Mouse (Mus musculus) kidney, embryonic 15.5 days (tissue): ENCODE measurements around the gene Mylk3. TPM values are rescaled to one million over a fixed set of nuclear protein-coding genes. Genes with fewer than 3 reads are reported as not detected.

ENCODE experiments used
- ATAC-seq: fragments of 200-750 bp; cut with Nextera tagmentation; replicated peaks from 2 replicates; pipeline ENCODE4 v1.8.0; 2017; ENCODE audit warnings: moderate TSS enrichment; ENCODE audit not compliant: low FRiP score
- H3K27ac ChIP-seq: fragments of 300-500 bp; sonication (generic); 2 replicates; pipeline ENCODE4 v1.5.1; 2015; ENCODE audit warnings: mild to moderate bottlenecking, inconsistent platforms
- H3K27me3 ChIP-seq: fragments of 300-500 bp; sonication (generic); 2 replicates; pipeline ENCODE4 v1.6.1; 2015; ENCODE audit warnings: inconsistent platforms
- H3K36me3 ChIP-seq: fragments of 300-500 bp; sonication (generic); 2 replicates; pipeline ENCODE4 v1.6.1; 2015; ENCODE audit warnings: inconsistent platforms
- H3K4me1 ChIP-seq: fragments of 300-500 bp; sonication (generic); 2 replicates; pipeline ENCODE4 v1.6.1; 2015; ENCODE audit warnings: inconsistent platforms
- H3K4me2 ChIP-seq: fragments of 300-500 bp; sonication (generic); 2 replicates; pipeline ENCODE4 v1.6.1; 2015; ENCODE audit warnings: moderate library complexity, mild to moderate bottlenecking, inconsistent platforms
- H3K4me3 ChIP-seq: fragments of 300-500 bp; sonication (generic); replicated peaks from 2 replicates; pipeline ENCODE4 v1.5.1; 2015; ENCODE audit warnings: mild to moderate bottlenecking, inconsistent platforms
- H3K9ac ChIP-seq: fragments of 300-500 bp; sonication (generic); 2 replicates; pipeline ENCODE4 v1.6.1; 2015; ENCODE audit warnings: mild to moderate bottlenecking, inconsistent platforms
- H3K9me3 ChIP-seq: fragments of 300-500 bp; sonication (generic); replicated peaks from 2 replicates; pipeline ENCODE4 v1.6.1; 2016; ENCODE audit warnings: inconsistent platforms
- WGBS: fragments of 180-500 bp; shearing (Covaris S2); methylation state at CpG from one replicate; pipeline ENCODE4 v1.1.7; 2015; ENCODE audit warnings: mixed read lengths; 5-methylcytosine and 5-hydroxymethylcytosine counted together
- polyA plus RNA-seq: library from polyadenylated mRNA; unstranded; fragments of >200 nt; fragmentation: Nextera tagmentation; extraction: Ambion mirVana; gene quantifications from 2 replicates; pipeline ENCODE4 v1.2.1, GENCODE M21; 2015

Mylk3 gene
- polyA plus RNA-seq, 1 experiment from 2014 or later: 2.4 TPM

DNA sequence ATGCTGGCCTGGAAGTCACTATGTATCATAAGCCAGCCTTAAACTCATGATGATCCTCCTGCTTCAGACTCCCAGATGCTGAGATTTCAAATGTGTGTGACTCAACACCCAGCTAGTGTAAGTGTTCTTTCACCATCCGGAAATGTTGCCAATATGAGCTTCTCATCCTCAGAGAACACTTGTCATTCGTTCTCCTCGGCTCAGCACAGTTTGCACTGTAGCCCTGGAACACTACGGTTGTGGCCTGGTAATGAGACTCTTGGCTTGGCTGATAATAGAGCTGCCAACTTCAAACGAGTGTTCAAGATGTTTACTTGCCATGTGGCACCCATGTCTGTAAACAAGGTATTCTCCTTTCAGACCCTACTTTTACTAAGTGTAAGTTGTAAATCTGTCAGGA is 82.6 kb downstream of the Mylk3 start:
- Histone ChIP-seq H3K4me1 (peaks cover 17% of the 10 kb centered on the region), H3K36me3 (peaks cover 62% of the 10 kb centered on the region), H3K27me3 (no peaks in the 10 kb centered on the region), H3K4me3 (no peak overlapping the region), H3K9ac (no peak overlapping the region), H3K27ac (no peak overlapping the region), H3K4me2 (no peak overlapping the region), H3K9me3 (no peaks in the 10 kb centered on the region)
- ATAC-seq: no peak
- 84% methylated on average over 5 of the region's 5 CpGs for WGBS

DNA sequence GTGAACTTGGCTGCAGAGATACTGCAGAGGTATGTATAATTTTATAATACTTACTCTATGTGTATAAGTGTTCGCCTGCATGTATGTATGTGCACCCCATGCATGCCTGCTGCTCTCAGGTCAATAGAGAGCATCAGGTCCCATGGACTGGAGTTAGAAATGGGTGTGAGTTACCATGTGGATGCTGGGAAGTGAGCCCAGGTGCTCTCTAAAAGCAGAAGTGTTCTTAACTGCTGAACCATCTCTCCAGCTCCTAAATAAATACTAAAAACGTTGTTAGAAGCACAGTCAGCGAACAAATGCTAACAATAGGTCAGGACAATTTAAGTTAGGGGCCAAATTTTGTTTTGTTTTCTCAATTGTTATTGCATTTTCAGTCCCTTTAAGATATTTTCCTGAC is 83.2 kb downstream of the Mylk3 start:
- Histone ChIP-seq H3K27ac (no peak overlapping the region), H3K36me3 (peaks cover 56% of the 10 kb centered on the region), H3K4me2 (no peak overlapping the region), H3K4me3 (no peak overlapping the region), H3K4me1 (peaks cover 22% of the 10 kb centered on the region), H3K9ac (no peak overlapping the region), H3K27me3 (no peaks in the 10 kb centered on the region), H3K9me3 (no peaks in the 10 kb centered on the region)
- ATAC-seq: no peak
- 81% methylated on average over 3 of the region's 3 CpGs for WGBS

DNA sequence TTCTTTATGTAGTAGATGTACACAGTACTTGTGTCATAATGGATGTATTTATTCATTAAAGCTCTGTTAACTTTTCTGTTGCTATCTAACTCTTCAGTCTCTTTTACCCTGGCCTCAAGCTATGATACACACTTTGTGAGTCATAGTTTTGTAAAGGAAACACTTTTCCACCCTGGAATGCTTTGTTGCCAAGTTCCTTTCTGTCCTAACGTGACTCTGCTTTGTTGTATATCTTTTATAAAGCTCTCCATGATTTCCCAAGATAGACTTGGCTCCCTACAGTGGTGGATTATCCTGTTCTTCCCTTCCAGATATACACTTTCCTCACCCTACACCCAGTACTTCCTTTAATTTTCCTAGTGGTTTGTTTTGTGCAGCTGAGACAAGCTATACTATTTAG is 84.2 kb downstream of the Mylk3 start:
- no peak overlapping the region for H3K27ac ChIP-seq
- ATAC-seq: no peak
- H3K27me3 ChIP-seq: no peaks in the 10 kb centered on the region
- H3K9me3 ChIP-seq: no peaks in the 10 kb centered on the region
- H3K4me3 ChIP-seq: no peak overlapping the region
- WGBS: 68% methylated on average over 1 of the region's 1 CpGs
- H3K36me3 ChIP-seq: peaks cover 48% of the 10 kb centered on the region
- no peak overlapping the region for H3K4me2 ChIP-seq
- peaks cover 28% of the 10 kb centered on the region for H3K4me1 ChIP-seq
- peak overlapping the region; percentile 14; the same call in 1 of the 2 replicates for H3K9ac ChIP-seq

DNA sequence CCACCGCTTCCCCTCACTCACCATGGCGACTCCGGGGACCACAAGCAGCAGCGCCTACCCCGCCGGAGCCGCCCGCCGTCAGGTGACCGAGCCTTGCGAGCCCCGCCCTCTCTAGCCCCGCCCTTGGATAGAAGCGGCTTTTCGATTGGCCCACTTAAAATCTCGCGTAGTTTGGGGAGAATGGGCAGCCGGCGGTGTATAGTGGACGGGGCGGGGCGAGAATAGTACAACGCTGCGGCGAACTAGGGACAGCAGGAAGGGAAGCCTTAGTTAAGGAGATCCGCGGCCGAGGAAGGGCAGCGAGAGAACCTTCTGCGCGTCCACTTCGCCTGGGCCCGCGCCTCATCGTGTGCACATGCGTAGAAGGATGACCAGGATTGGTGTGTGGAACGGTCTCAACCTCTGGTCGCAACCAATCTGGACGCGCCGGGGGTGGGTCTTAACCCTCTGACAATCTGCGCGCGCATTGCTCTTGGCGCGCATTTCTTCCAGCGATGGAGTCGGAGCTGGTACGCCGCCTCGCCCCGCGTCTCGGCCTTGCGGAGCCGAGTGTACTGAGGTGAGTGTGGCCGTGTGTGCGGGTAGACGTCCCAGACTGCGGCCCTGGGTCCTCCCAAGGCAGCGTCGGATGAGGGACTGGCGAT is 86.6 kb downstream of the Mylk3 start, which contains the start of the genes Orc6 and Vps35:
Gene Orc6, plus strand, starts transcription at position 199 of the 644 bp plus-strand sequence.
Gene Vps35, minus strand, starts transcription at position 369 of the 644 bp plus-strand sequence.
- under 1% methylated on average over 63 of the region's 63 CpGs for WGBS
- H3K36me3 ChIP-seq: peaks cover 29% of the 10 kb centered on the region

DNA sequence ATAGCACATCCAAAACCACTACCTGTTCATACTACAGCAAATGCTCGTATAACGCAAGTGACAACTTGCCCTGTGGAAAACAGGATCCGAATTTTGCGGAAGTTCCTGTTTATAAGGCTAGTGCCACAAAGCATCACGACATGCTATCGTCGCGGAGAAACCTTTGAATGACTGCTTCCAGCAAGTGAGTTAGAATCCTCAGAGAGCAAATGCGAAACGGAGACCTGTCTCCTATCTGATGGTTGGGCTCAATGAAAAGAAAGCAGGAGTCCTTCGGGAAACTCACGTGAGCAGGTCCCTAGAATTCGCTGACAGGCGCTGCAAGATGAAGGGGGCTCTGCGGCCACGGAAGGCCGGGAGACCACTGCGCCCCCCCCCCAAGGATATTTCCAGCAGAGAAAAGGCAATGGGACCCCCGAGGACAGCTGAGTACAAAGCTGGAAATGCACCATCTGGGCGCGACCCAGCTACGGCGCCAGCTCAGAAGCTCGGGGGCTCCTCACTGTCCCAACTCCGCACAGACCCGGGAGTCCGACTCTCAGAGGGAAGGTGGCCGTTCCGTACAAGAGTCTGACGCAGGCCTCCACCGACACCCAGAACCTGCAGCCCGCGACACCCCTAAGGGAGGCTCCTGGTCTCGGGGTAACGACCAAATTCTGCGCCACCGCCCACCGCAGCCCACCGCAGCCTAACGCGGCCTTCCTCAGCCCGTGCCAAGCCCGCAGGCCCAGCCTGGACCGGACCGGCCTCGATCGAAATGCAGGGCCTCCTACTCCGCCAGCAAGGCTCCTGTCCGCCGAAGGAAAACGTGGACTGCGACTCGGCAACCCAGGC is 87.3 kb downstream of the Mylk3 start:
- Histone ChIP-seq H3K36me3 (peaks cover 26% of the 10 kb centered on the region), H3K27me3 (no peaks in the 10 kb centered on the region), H3K4me2 (peak overlapping the region; percentile 78), H3K27ac (peak overlapping the region; percentile 99), H3K4me3 (peak overlapping the region; percentile 90), H3K9me3 (no peaks in the 10 kb centered on the region), H3K4me1 (peaks cover 28% of the 10 kb centered on the region), H3K9ac (peak overlapping the region; percentile 96)
- peak; percentile 78 for ATAC-seq
- under 1% methylated on average over 53 of the region's 53 CpGs for WGBS

More for the DNA sequence above, 86.6 kb downstream of the Mylk3 start, which contains the start of the genes Orc6 and Vps35:
- Histone ChIP-seq H3K9me3 (no peaks in the 10 kb centered on the region), H3K4me3 (peak within 1 kb of the TSS; percentile 90), H3K4me2 (peak within 1 kb of the TSS; percentile 78), H3K4me1 (peaks cover 28% of the 10 kb centered on the region), H3K27ac (peak within 1 kb of the TSS; percentile 99), H3K9ac (peak within 1 kb of the TSS; percentile 96), H3K27me3 (no peaks in the 10 kb centered on the region)
- peak; percentile 99 for ATAC-seq

DNA sequence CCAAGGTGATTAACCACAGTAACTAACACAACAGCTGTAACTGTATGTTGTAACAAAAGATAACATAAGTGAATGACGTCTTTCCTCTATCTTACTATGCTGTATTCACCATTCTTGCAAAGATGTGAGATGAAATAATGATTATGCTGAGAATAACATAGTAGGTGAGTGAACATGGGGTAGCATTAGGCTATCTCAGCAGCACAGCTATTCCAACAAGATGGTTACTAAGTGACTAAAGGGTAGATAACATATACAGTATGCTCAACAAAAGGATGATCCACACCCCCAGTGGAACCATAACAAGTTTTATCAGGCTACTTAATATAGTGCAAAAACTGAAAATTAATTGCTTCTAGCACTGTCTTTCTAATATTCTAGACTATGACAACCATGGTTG is 99.3 kb downstream of the Mylk3 start:
- Histone ChIP-seq H3K27ac (no peak overlapping the region), H3K4me2 (no peak overlapping the region), H3K4me3 (no peak overlapping the region), H3K9me3 (no peaks in the 10 kb centered on the region), H3K36me3 (peaks cover 78% of the 10 kb centered on the region), H3K9ac (no peak overlapping the region), H3K4me1 (no peaks in the 10 kb centered on the region), H3K27me3 (no peaks in the 10 kb centered on the region)
- no peak for ATAC-seq
- 98% methylated on average over 1 of the region's 1 CpGs for WGBS

Other genes with a start within 250 kb of the Mylk3 start
- not detected in 2 replicates for gene Cks1brt, start 234.4 kb downstream of the Mylk3 start, polyA plus RNA-seq
- gene Olfr371, start 160.4 kb downstream of the Mylk3 start, polyA plus RNA-seq: not detected in 2 replicates
- 110 and 111 TPM in 2 replicates for gene Orc6, start 86.7 kb downstream of the Mylk3 start, polyA plus RNA-seq
- gene Vps35, start 86.5 kb downstream of the Mylk3 start, polyA plus RNA-seq: 142 and 144 TPM in 2 replicates
- gene 4921524J17Rik, start 46.5 kb upstream of the Mylk3 start, polyA plus RNA-seq: 42.8 and 46.2 TPM in 2 replicates
- 21.4 and 21.5 TPM in 2 replicates for gene Gpt2, start 106.2 kb upstream of the Mylk3 start, polyA plus RNA-seq
- 166 and 169 TPM in 2 replicates for gene Dnaja2, start 169.0 kb upstream of the Mylk3 start, polyA plus RNA-seq